Mouse (Mus musculus): ENCODE measurements around the gene Stoml2. TPM values are rescaled to one million over a fixed set of nuclear protein-coding genes. Genes with fewer than 3 reads are reported as not detected.

Gene Stoml2
- polyA plus RNA-seq, 1 experiment from 2014 or later = 140 TPM

- no peak overlapping the region for H3K4me2 ChIP-seq (replicated peaks; ENCODE audit: low read depth, low read length)
- H3K9me3 ChIP-seq (ENCODE audit: low read length) = no peaks in the 10 kb centered on the region
- DNase-seq (ENCODE audit: low spot score) (no peak), ATAC-seq (no peak)
- no peaks in the 10 kb centered on the region for H3K4me1 ChIP-seq (ENCODE audit: insufficient read depth, low read depth, low read length)
- H3K4me3 ChIP-seq (ENCODE audit: low read depth, low read length) = no peak overlapping the region
- WGBS = 100% methylated on average over 1 of the region's 1 CpGs
- H3K36me3 ChIP-seq (ENCODE audit: insufficient read depth, low read length) = peaks cover 26% of the 10 kb centered on the region
- no peak overlapping the region for H3K27ac ChIP-seq (ENCODE audit: low read length)
- H3K27me3 ChIP-seq (replicated peaks; ENCODE audit: insufficient read depth, low read length) = no peaks in the 10 kb centered on the region
- TF ChIP-seq CTCF (IDR thresholded peaks at IDR 0.05) = no peak
- no peak for TF ChIP-seq EP300 (IDR thresholded peaks at IDR 0.05)
- H3K9ac ChIP-seq (replicated peaks; ENCODE audit: low read depth) = no peak overlapping the region
These were observed 991 bp upstream of the Stoml2 start for GRCm38 (mm10) chr4:43032501-43032900.

- no peak for TF ChIP-seq EP300 (IDR thresholded peaks at IDR 0.05)
- no peak for TF ChIP-seq CTCF (IDR thresholded peaks at IDR 0.05)
- Histone ChIP-seq H3K4me1 (ENCODE audit: insufficient read depth, low read depth, low read length) (no peaks in the 10 kb centered on the region), H3K27me3 (replicated peaks; ENCODE audit: insufficient read depth, low read length) (no peaks in the 10 kb centered on the region), H3K27ac (ENCODE audit: low read length) (peak overlapping the region; percentile 87), H3K9ac (replicated peaks; ENCODE audit: low read depth) (peak overlapping the region; percentile 91), H3K4me2 (replicated peaks; ENCODE audit: low read depth, low read length) (peak overlapping the region; percentile 82), H3K4me3 (ENCODE audit: low read depth, low read length) (peak overlapping the region; percentile 58), H3K36me3 (ENCODE audit: insufficient read depth, low read length) (peaks cover 33% of the 10 kb centered on the region), H3K9me3 (ENCODE audit: low read length) (no peaks in the 10 kb centered on the region)
- peak; percentile 51 for DNase-seq (ENCODE audit: low spot score)
- WGBS = 2% methylated on average over 28 of the region's 28 CpGs
- ATAC-seq = peak; percentile 57
These were observed 705 bp downstream of the Stoml2 start for GRCm38 (mm10) chr4:43030780-43031230.

- Histone ChIP-seq H3K9me3 (ENCODE audit: low read length) (no peaks in the 10 kb centered on the region), H3K4me1 (ENCODE audit: insufficient read depth, low read depth, low read length) (no peaks in the 10 kb centered on the region), H3K27me3 (replicated peaks; ENCODE audit: insufficient read depth, low read length) (no peaks in the 10 kb centered on the region), H3K27ac (ENCODE audit: low read length) (peak overlapping the region; percentile 87), H3K4me3 (ENCODE audit: low read depth, low read length) (peak overlapping the region; percentile 58), H3K36me3 (ENCODE audit: insufficient read depth, low read length) (peaks cover 33% of the 10 kb centered on the region), H3K9ac (replicated peaks; ENCODE audit: low read depth) (peak overlapping the region; percentile 91), H3K4me2 (replicated peaks; ENCODE audit: low read depth, low read length) (peak overlapping the region; percentile 82)
- WGBS = 56% methylated on average over 9 of the region's 9 CpGs
- TF ChIP-seq EP300 (IDR thresholded peaks at IDR 0.05) (no peak), CTCF (IDR thresholded peaks at IDR 0.05) (no peak)
- ATAC-seq = no peak
- no peak for DNase-seq (ENCODE audit: low spot score)
These were observed 1.2 kb downstream of the Stoml2 start for GRCm38 (mm10) chr4:43030352-43030751.

- no peak overlapping the region for H3K27ac ChIP-seq (ENCODE audit: low read length)
- TF ChIP-seq EP300 (IDR thresholded peaks at IDR 0.05) = no peak
- no peak for TF ChIP-seq CTCF (IDR thresholded peaks at IDR 0.05)
- no peak overlapping the region for H3K9ac ChIP-seq (replicated peaks; ENCODE audit: low read depth)
- whole genome bisulfite sequencing = 90% methylated on average over 9 of the region's 9 CpGs
- H3K4me1 ChIP-seq (ENCODE audit: insufficient read depth, low read depth, low read length) = peaks cover 5% of the 10 kb centered on the region; the same call in 1 of the 2 replicates
- ATAC-seq (no peak), DNase-seq (ENCODE audit: low spot score) (no peak)
- no peaks in the 10 kb centered on the region for H3K27me3 ChIP-seq (replicated peaks; ENCODE audit: insufficient read depth, low read length)
- no peaks in the 10 kb centered on the region for H3K9me3 ChIP-seq (ENCODE audit: low read length)
- H3K4me2 ChIP-seq (replicated peaks; ENCODE audit: low read depth, low read length) = no peak overlapping the region
- peaks cover 30% of the 10 kb centered on the region for H3K36me3 ChIP-seq (ENCODE audit: insufficient read depth, low read length)
- no peak overlapping the region for H3K4me3 ChIP-seq (ENCODE audit: low read depth, low read length)
These were observed 1.8 kb downstream of the Stoml2 start for GRCm38 (mm10) chr4:43029749-43030148.

GRCm38 (mm10) chr4:43029121-43029520 is 2.4 kb downstream of the Stoml2 start:
- H3K9ac ChIP-seq (replicated peaks; ENCODE audit: low read depth) = no peak overlapping the region
- ATAC-seq = no peak
- H3K27me3 ChIP-seq (replicated peaks; ENCODE audit: insufficient read depth, low read length) = no peaks in the 10 kb centered on the region
- no peak overlapping the region for H3K4me3 ChIP-seq (ENCODE audit: low read depth, low read length)
- H3K4me2 ChIP-seq (replicated peaks; ENCODE audit: low read depth, low read length) = no peak overlapping the region
- H3K36me3 ChIP-seq (ENCODE audit: insufficient read depth, low read length) = peaks cover 23% of the 10 kb centered on the region
- TF ChIP-seq CTCF (IDR thresholded peaks at IDR 0.05) (no peak), EP300 (IDR thresholded peaks at IDR 0.05) (no peak)
- H3K4me1 ChIP-seq (ENCODE audit: insufficient read depth, low read depth, low read length) = peaks cover 7% of the 10 kb centered on the region; the same call in 1 of the 2 replicates
- no peak overlapping the region for H3K27ac ChIP-seq (ENCODE audit: low read length)
- 97% methylated on average over 7 of the region's 7 CpGs for WGBS
- H3K9me3 ChIP-seq (ENCODE audit: low read length) = no peaks in the 10 kb centered on the region
- DNase-seq (ENCODE audit: low spot score) = no peak

- TF ChIP-seq CTCF (IDR thresholded peaks at IDR 0.05) = peak; percentile 90
- peak; percentile 56; the same call in 1 of the 2 replicates for TF ChIP-seq EP300 (IDR thresholded peaks at IDR 0.05)
- Histone ChIP-seq H3K9ac (replicated peaks; ENCODE audit: low read depth) (peak within 1 kb of the TSS; percentile 53), H3K4me2 (replicated peaks; ENCODE audit: low read depth, low read length) (peak within 1 kb of the TSS; percentile 65), H3K27ac (ENCODE audit: low read length) (peak within 1 kb of the TSS; percentile 91), H3K9me3 (ENCODE audit: low read length) (no peaks in the 10 kb centered on the region), H3K4me3 (ENCODE audit: low read depth, low read length) (peak within 1 kb of the TSS; percentile 56), H3K27me3 (replicated peaks; ENCODE audit: insufficient read depth, low read length) (no peaks in the 10 kb centered on the region), H3K4me1 (ENCODE audit: insufficient read depth, low read depth, low read length) (peaks cover 7% of the 10 kb centered on the region; the same call in 1 of the 2 replicates), H3K36me3 (ENCODE audit: insufficient read depth, low read length) (peaks cover 24% of the 10 kb centered on the region)
- peak; percentile 95 for ATAC-seq
- peak; percentile 98 for DNase-seq (ENCODE audit: low spot score)
- 6% methylated on average over 42 of the region's 42 CpGs for WGBS
These were observed 6.2 kb downstream of the Stoml2 start, which contains the start of gene Pigo for GRCm38 (mm10) chr4:43025084-43025960. Pigo (minus strand) TSS chr4:43025819.

All from lung, postnatal 0 days (tissue).